Mouse (Mus musculus): ENCODE measurements around the gene Tspan33.
"Not testable (repeated sequence)": the region's sequence is repeated elsewhere in the genome, so short reads cannot be mapped to it uniquely, and the experiment has no call there.

Gene Tspan33

GRCm38 (mm10) chr6:29693953-29694352, at the start of gene Tspan33:
Gene Tspan33, plus strand, starts transcription at chr6:29694222.
- DNase-seq (ENCODE audit: low spot score), result peak; percentile 93

GRCm38 (mm10) chr6:29649494-29650169, 44.4 kb upstream of the Tspan33 start:
- DNase-seq (ENCODE audit: low spot score), result peak; percentile 95

GRCm38 (mm10) chr6:29650170-29650549, 43.9 kb upstream of the Tspan33 start:
- DNase-seq (ENCODE audit: low spot score), result no peak

- no peak for DNase-seq (ENCODE audit: low spot score)
Observed at GRCm38 (mm10) chr6:29653271-29653670, 40.8 kb upstream of the Tspan33 start.

- no peak for DNase-seq (ENCODE audit: low spot score)
Observed at GRCm38 (mm10) chr6:29658626-29659475, 35.2 kb upstream of the Tspan33 start.

- DNase-seq (ENCODE audit: low spot score), result no peak
Observed at GRCm38 (mm10) chr6:29659964-29660363, 34.1 kb upstream of the Tspan33 start.

- DNase-seq (ENCODE audit: low spot score), result no peak
Observed at GRCm38 (mm10) chr6:29660662-29661307, 33.2 kb upstream of the Tspan33 start.

GRCm38 (mm10) chr6:29667266-29667665, 26.8 kb upstream of the Tspan33 start:
- DNase-seq (ENCODE audit: low spot score), result no peak

- no peak for DNase-seq (ENCODE audit: low spot score)
Observed at GRCm38 (mm10) chr6:29671741-29672140, 22.3 kb upstream of the Tspan33 start.

- no peak for DNase-seq (ENCODE audit: low spot score)
Observed at GRCm38 (mm10) chr6:29672563-29673411, 21.2 kb upstream of the Tspan33 start.

GRCm38 (mm10) chr6:29673739-29674138, 20.3 kb upstream of the Tspan33 start:
- DNase-seq (ENCODE audit: low spot score), result no peak

- not testable (repeated sequence) for DNase-seq (ENCODE audit: low spot score)
Observed at GRCm38 (mm10) chr6:29679947-29680550, 14.0 kb upstream of the Tspan33 start.

- no peak for DNase-seq (ENCODE audit: low spot score)
Observed at GRCm38 (mm10) chr6:29681853-29682252, 12.2 kb upstream of the Tspan33 start.

GRCm38 (mm10) chr6:29684686-29685085, 9.3 kb upstream of the Tspan33 start:
- no peak for DNase-seq (ENCODE audit: low spot score)

- DNase-seq (ENCODE audit: low spot score), result no peak
Observed at GRCm38 (mm10) chr6:29685952-29686351, 8.1 kb upstream of the Tspan33 start.

- DNase-seq (ENCODE audit: low spot score), result no peak
Observed at GRCm38 (mm10) chr6:29689458-29689857, 4.6 kb upstream of the Tspan33 start.

GRCm38 (mm10) chr6:29694375-29695289, 610 bp downstream of the Tspan33 start:
- no peak for DNase-seq (ENCODE audit: low spot score)

- DNase-seq (ENCODE audit: low spot score), result no peak
Observed at GRCm38 (mm10) chr6:29695290-29695674, 1.3 kb downstream of the Tspan33 start.

- DNase-seq (ENCODE audit: low spot score), result no peak
Observed at GRCm38 (mm10) chr6:29695975-29696374, 2.0 kb downstream of the Tspan33 start.

GRCm38 (mm10) chr6:29697139-29697538, 3.1 kb downstream of the Tspan33 start:
- DNase-seq (ENCODE audit: low spot score), result no peak
